Mouse (Mus musculus): ENCODE data around the gene Snx27.

- no peak for TF ChIP-seq POLR2A (IDR thresholded peaks at IDR 0.05; ENCODE audit: insufficient read depth, low read depth, low read length)
- TF ChIP-seq CTCF (IDR thresholded peaks at IDR 0.05; ENCODE audit: insufficient read depth, low read depth, low read length): no peak
These were observed 101.1 kb downstream of the Snx27 start for GRCm38 (mm10) chr3:94481429-94481828.

All from olfactory bulb, adult 2 months (tissue).